Mouse (Mus musculus) forebrain, postnatal 0 days (tissue): Measurements from ENCODE around the gene Mr1. TPM values are rescaled to one million over a fixed set of nuclear protein-coding genes. Genes with fewer than 3 reads are reported as not detected.
A peak's percentile ranks its signal among the peaks of the same experiment; 100 is the strongest.

Experiments used
- ATAC-seq: fragments of 200-750 bp; cut with Nextera tagmentation; 2 replicates; pipeline ENCODE4 v1.8.0; 2017; ENCODE audit warnings: mild to moderate bottlenecking, moderate library complexity
- DNase-seq: peaks from one replicate; pipeline ENCODE4 v3.0.0-alpha.2; 2015
- H3K27ac ChIP-seq: fragments of 300-500 bp; sonication (generic); 2 replicates; pipeline ENCODE4 v1.5.1; 2014; ENCODE audit warnings: low read depth, mild to moderate bottlenecking, antibody characterized with exemption, low read length, moderate library complexity, mixed read lengths
- H3K27me3 ChIP-seq: fragments of 300-500 bp; sonication (generic); 2 replicates; pipeline ENCODE4 v1.6.1; 2014; ENCODE audit warnings: mild to moderate bottlenecking, low read length, mixed read lengths; ENCODE audit not compliant: insufficient read depth
- H3K36me3 ChIP-seq: fragments of 300-500 bp; sonication (generic); 2 replicates; pipeline ENCODE4 v1.6.1; 2014; ENCODE audit warnings: mild to moderate bottlenecking, moderate library complexity; ENCODE audit not compliant: insufficient read depth
- H3K4me1 ChIP-seq: fragments of 300-500 bp; sonication (generic); 2 replicates; pipeline ENCODE4 v1.6.1; 2014; ENCODE audit warnings: antibody characterized with exemption; ENCODE audit not compliant: insufficient read depth
- H3K4me2 ChIP-seq: fragments of 300-500 bp; sonication (generic); 2 replicates; pipeline ENCODE4 v1.6.1; 2014; ENCODE audit warnings: low read depth, mild to moderate bottlenecking, moderate library complexity
- H3K4me3 ChIP-seq: fragments of 300-500 bp; sonication (generic); 2 replicates; pipeline ENCODE4 v1.5.1; 2014; ENCODE audit warnings: low read depth, low read length, mixed read lengths
- H3K9ac ChIP-seq: fragments of 300-500 bp; sonication (generic); 2 replicates; pipeline ENCODE4 v1.6.1; 2014; ENCODE audit warnings: mild to moderate bottlenecking
- H3K9me3 ChIP-seq: fragments of 300-500 bp; sonication (generic); 2 replicates; pipeline ENCODE4 v1.6.1; 2016; ENCODE audit warnings: low read length
- CTCF ChIP-seq: sonication (generic); IDR thresholded peaks from 2 replicates; pipeline ENCODE4 v1.5.1; 2016; ENCODE audit warnings: antibody characterized with exemption, control low read depth, low read depth
- WGBS: fragments of 180-500 bp; shearing (Covaris S2); extraction: QIAGEN DNeasy Blood & Tissue Kit; methylation state at CpG from one replicate; pipeline ENCODE4 v1.1.7; 2014; 5-methylcytosine and 5-hydroxymethylcytosine counted together
- polyA plus RNA-seq: library from polyadenylated mRNA; unstranded; fragments of >200 nt; fragmentation: Nextera tagmentation; extraction: Ambion mirVana; gene quantifications from 2 replicates; pipeline ENCODE4 v1.2.1, GENCODE M21; 2015
- total RNA-seq: library from RNA; depleted of rRNA; stranded (reverse); fragments of >200 nt; gene quantifications from 2 replicates; pipeline ENCODE4 v1.2.3, GENCODE M21; 2014

Gene Mr1
- total and polyA plus RNA-seq, 2 experiments from 2014 or later = 2.6 to 5.1 TPM

GRCm38 (mm10) chr1:155112118-155112517 is 34.5 kb downstream of the Mr1 start:
- Histone ChIP-seq H3K36me3 (no peaks in the 10 kb centered on the region), H3K9ac (no peak overlapping the region), H3K27me3 (no peaks in the 10 kb centered on the region), H3K4me2 (no peak overlapping the region), H3K4me3 (no peak overlapping the region), H3K27ac (no peak overlapping the region), H3K4me1 (peaks cover 13% of the 10 kb centered on the region), H3K9me3 (no peaks in the 10 kb centered on the region)
- DNase-seq = no peak
- ATAC-seq = no peak
- 19% methylated on average over 4 of the region's 4 CpGs for WGBS
- no peak for TF ChIP-seq CTCF

- no peaks in the 10 kb centered on the region for H3K9me3 ChIP-seq
- H3K27me3 ChIP-seq = no peaks in the 10 kb centered on the region
- H3K4me2 ChIP-seq = no peak overlapping the region
- H3K27ac ChIP-seq = no peak overlapping the region
- WGBS = 16% methylated on average over 6 of the region's 6 CpGs
- peaks cover 13% of the 10 kb centered on the region for H3K4me1 ChIP-seq
- DNase-seq (no peak), ATAC-seq (no peak)
- H3K4me3 ChIP-seq = no peak overlapping the region
- TF ChIP-seq CTCF = no peak
- no peaks in the 10 kb centered on the region for H3K36me3 ChIP-seq
- no peak overlapping the region for H3K9ac ChIP-seq
These were observed 35.1 kb downstream of the Mr1 start for GRCm38 (mm10) chr1:155111491-155111890.

- Histone ChIP-seq H3K9ac (peak overlapping the region; percentile 34; the same call in 1 of the 2 replicates), H3K4me3 (no peak overlapping the region)
- ATAC-seq = peak; percentile 73
These were observed 36.9 kb downstream of the Mr1 start for GRCm38 (mm10) chr1:155109387-155110350.

GRCm38 (mm10) chr1:155108412-155108811 is 38.2 kb downstream of the Mr1 start:
- Histone ChIP-seq H3K27ac (no peak overlapping the region), H3K9me3 (no peaks in the 10 kb centered on the region), H3K9ac (no peak overlapping the region), H3K4me1 (peaks cover 13% of the 10 kb centered on the region), H3K27me3 (no peaks in the 10 kb centered on the region), H3K4me2 (no peak overlapping the region), H3K4me3 (no peak overlapping the region), H3K36me3 (no peaks in the 10 kb centered on the region)
- no peak for DNase-seq
- TF ChIP-seq CTCF = no peak
- no peak for ATAC-seq
- 45% methylated on average over 4 of the region's 4 CpGs for WGBS

More at GRCm38 (mm10) chr1:155109387-155110350, 36.9 kb downstream of the Mr1 start:
- 15% methylated on average over 18 of the region's 18 CpGs for WGBS
- no peak for DNase-seq
- H3K4me1 ChIP-seq = peaks cover 13% of the 10 kb centered on the region
- H3K9me3 ChIP-seq = no peaks in the 10 kb centered on the region
- peak overlapping the region; percentile 26 for H3K4me2 ChIP-seq
- no peak for TF ChIP-seq CTCF
- H3K27ac ChIP-seq = peak overlapping the region; percentile 80
- H3K36me3 ChIP-seq = no peaks in the 10 kb centered on the region
- no peaks in the 10 kb centered on the region for H3K27me3 ChIP-seq

- no peak for TF ChIP-seq CTCF
- ATAC-seq (no peak), DNase-seq (no peak)
- H3K27ac ChIP-seq = no peak overlapping the region
- no peaks in the 10 kb centered on the region for H3K9me3 ChIP-seq
- H3K4me1 ChIP-seq = peaks cover 13% of the 10 kb centered on the region
- no peak overlapping the region for H3K9ac ChIP-seq
- no peaks in the 10 kb centered on the region for H3K36me3 ChIP-seq
- WGBS = 37% methylated on average over 5 of the region's 5 CpGs
- H3K4me2 ChIP-seq = no peak overlapping the region
- H3K27me3 ChIP-seq = no peaks in the 10 kb centered on the region
- no peak overlapping the region for H3K4me3 ChIP-seq
These were observed 38.8 kb downstream of the Mr1 start for GRCm38 (mm10) chr1:155107843-155108242.

GRCm38 (mm10) chr1:155106310-155106709 is 40.3 kb downstream of the Mr1 start:
- Histone ChIP-seq H3K4me1 (peaks cover 13% of the 10 kb centered on the region), H3K36me3 (no peaks in the 10 kb centered on the region), H3K4me3 (no peak overlapping the region), H3K4me2 (no peak overlapping the region), H3K9me3 (no peaks in the 10 kb centered on the region), H3K9ac (no peak overlapping the region), H3K27ac (no peak overlapping the region), H3K27me3 (no peaks in the 10 kb centered on the region)
- ATAC-seq (no peak), DNase-seq (no peak)
- 83% methylated on average over 1 of the region's 1 CpGs for WGBS
- TF ChIP-seq CTCF = no peak

- H3K4me2 ChIP-seq = no peak overlapping the region
- no peaks in the 10 kb centered on the region for H3K4me1 ChIP-seq
- H3K36me3 ChIP-seq = no peaks in the 10 kb centered on the region
- no peak overlapping the region for H3K27ac ChIP-seq
- ATAC-seq = no peak
- no peak overlapping the region for H3K4me3 ChIP-seq
- TF ChIP-seq CTCF = no peak
- H3K27me3 ChIP-seq = no peaks in the 10 kb centered on the region
- H3K9ac ChIP-seq = no peak overlapping the region
- no peak for DNase-seq
- 87% methylated on average over 5 of the region's 5 CpGs for WGBS
- H3K9me3 ChIP-seq = no peaks in the 10 kb centered on the region
These were observed 42.6 kb downstream of the Mr1 start for GRCm38 (mm10) chr1:155103991-155104390.
